Mouse (Mus musculus): Measurements from ENCODE around the gene Slc43a2.

The Slc43a2 gene

DNA sequence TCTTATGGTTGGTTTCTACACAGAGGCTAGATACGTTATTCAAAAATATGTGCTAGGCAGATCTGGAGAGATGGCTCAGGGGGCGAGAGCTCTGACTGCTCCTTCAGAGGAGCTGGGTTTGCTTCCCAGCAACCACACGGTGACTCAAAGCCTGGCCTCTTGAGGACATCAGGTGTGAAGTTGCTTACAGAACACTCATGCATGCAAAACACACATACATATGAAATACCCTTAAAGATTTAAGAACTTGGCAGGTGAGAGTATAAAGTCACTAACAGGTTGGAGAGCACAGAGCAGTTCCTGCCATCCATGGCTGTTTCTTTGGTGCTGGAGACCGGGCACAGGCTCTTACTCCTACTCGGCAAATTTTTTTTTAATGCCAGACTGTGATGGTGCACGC is 4.6 kb upstream of the Slc43a2 start:
- CTCF ChIA-PET: interaction anchor here (0.7 kb wide), 1 partner anchor 48 kb away, joined by 3 read pairs; no protein-coding TSS in a partner anchor

DNA sequence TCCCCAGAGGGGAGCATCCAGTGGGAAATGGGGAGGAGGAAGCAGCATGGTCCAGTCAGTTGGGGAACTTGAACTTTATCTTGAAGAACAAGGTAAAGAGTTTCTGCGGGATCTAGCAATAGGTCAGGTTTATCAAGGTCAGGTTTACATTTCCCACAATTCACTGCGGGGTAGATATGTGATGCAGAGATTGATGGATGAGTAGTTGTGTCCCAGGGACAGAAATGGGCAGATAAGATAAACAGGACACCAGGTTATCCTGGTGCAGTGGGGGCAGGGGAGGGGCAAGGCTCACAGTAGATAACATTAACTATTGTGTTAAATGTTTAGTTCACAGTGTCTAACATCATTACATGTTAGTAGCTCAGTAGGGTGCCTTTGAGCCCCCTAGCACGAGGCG is 1.7 kb upstream of the Slc43a2 start:
- CTCF ChIA-PET: interaction anchor here (0.8 to 1.5 kb wide), 3 partner anchors 43 to 54 kb away, joined by 3 to 8 read pairs (median 3); no protein-coding TSS in a partner anchor

DNA sequence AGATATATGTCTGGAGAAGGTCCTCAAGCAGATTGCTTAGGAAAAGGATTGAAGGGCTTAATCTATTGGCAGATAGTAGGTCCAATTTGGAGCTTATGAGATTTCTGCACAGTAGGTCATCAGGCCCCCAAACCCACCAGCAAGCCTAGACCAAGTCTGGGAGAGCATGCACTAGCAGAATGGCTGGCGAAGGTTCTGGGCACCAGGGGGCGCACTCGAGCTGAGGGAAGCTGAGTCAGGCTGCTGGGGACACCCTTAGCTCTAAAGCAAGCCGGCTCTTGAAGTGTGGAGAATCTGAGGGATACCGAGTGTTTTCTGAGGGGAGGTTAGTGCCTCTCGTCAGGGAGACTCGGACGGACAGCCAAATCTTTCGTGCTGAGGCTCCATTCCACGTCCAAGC is 1.2 kb upstream of the Slc43a2 start:
- CTCF ChIA-PET: interaction anchor here (0.8 to 1.5 kb wide), 3 partner anchors 42 to 53 kb away, joined by 3 to 8 read pairs (median 3); no protein-coding TSS in a partner anchor

DNA sequence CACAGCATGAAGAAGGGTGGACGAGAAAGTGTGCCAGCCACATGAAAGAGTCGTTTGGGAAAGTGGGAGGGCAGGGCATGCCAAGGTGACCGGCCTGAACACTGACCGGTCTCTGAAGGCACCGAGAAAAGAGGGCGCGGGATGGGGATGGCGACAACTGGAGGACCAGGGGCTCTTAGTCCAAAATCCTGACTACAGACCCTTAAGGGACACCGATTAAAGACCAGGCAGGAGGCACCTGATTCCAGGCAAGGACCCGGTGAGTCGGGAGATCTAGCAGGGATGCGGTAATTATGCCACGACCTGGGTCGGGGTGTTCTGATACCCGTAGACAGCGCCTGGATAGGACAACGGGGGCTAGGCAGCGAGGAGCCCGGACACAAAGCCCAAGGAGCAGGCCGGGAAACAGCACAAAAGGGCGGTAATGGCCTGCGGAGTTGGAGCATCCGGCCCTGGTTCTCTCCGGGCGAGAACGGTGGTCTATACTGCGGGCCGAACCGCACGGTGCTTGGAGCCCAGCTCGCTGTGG is 585 bp upstream of the Slc43a2 start:
- CTCF ChIA-PET: interaction anchor here (1.0 to 1.5 kb wide), 2 partner anchors 44 to 52 kb away, joined by 3 to 8 read pairs; no protein-coding TSS in a partner anchor

DNA sequence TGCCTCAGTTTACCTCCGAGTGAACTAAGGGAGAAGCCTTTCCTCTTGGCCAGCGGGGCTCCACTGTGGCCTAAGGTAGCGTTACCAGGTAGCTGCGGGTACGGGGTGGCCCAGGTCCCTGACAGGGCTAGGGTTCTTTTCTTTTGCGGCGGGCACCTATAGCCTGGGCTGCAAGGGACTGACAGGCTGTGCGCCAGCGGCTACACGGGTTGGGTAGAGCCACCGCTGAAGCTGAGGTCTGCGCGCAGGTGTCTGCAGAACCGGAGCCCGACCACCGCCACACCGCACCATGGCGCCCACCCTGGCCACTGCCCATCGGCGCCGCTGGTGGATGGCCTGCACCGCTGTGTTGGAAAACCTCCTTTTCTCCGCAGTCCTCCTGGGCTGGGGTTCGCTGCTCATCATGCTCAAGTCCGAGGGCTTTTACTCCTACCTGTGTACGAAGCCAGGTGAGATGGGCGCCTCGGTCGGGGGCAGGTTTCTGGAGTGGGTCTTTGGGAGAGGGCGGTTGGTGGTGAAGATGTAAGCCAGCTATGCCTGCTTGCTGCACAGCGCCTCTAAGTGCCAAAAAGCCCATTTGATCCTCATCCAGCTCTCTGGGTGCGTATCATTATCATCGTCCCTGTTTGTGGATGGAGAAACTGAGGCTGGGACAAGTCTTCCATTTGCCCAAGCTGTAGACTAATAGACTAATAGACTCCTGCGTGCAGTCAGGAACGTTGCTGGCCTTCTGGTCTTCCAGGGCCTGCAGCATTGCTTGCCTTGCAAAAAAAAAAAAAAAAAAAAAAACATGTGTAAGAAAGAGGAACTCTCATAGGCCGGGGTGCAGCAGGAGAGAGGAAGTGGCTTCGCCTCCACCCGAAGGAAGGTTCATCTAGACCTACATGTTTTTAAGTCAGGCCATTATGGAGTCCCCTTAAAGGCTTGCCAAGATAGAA is 1.1 kb downstream of the Slc43a2 start:
- CTCF ChIA-PET: no interaction called here

DNA sequence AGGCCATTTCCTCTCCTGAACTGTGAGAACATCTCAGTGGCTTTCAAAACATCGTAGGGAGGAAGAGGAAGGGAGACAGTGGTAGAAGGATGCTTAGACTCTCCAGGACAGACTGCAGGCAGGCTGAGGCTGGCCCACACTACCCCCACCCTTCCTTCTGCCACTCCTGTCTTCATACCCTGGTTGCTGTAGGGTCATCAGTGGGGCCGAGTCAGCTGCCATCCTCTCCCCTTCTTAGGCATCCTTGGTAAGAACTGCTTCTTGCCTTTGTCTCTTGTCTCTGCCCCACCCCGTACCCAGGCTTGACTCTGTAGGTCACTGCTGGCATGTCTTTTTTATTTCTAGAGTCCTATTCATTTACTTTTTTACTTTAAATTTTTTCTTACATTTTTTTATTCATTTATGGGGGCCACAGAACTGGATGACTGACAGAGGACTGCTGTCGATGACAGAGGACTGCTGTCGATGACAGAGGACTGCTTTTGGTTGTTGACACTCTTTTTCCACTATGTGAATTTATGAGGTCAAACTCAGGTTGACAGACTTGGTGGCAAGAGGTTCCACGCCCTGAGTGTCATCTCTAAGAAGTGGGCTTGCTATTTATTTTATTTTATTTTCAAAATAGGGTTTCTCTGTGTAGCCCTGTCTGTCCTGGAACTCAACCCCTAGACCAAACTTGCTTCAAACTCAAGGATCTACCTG is 2.0 kb downstream of the Slc43a2 start:
- CTCF ChIA-PET: no interaction called here

DNA sequence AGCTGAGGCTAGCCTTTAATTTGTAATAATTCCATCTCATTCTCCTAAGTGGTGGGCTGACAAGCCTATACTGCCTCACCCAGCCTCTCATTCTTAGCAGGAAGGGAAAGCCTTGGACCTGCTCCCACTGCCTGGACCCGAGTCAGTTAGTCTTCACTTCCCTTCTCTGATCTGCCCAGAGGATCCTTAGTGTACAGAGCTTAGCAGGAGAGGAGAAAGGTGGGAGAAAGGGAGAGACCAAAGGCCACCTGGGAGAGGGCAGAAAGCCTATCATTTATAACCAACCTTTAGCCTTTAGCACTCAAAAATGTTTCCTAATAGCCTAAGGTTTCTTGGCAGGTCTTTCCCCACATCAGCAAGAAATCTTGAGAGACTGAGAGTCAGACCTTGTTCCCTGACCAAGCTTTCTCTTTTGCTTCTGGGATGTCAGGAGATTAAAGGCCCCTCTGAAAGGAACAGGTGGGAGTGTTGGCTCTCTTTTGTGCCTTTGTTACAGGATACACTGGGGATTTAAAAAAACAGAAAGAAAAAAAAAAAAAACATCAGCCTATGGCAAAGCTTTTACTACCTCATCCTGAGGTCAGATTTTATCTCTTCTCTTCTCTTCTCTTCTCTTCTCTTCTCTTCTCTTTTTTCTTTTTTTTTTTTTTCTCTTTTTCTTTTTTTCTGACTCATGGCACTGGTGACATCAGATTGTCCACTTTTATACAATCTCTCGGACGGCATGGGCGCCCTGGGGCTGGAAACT is 3.0 kb downstream of the Slc43a2 start:
- CTCF ChIA-PET: interaction anchor here (0.7 to 1.3 kb wide), 2 partner anchors 25 to 74 kb away, joined by 4 read pairs; no protein-coding TSS in a partner anchor

DNA sequence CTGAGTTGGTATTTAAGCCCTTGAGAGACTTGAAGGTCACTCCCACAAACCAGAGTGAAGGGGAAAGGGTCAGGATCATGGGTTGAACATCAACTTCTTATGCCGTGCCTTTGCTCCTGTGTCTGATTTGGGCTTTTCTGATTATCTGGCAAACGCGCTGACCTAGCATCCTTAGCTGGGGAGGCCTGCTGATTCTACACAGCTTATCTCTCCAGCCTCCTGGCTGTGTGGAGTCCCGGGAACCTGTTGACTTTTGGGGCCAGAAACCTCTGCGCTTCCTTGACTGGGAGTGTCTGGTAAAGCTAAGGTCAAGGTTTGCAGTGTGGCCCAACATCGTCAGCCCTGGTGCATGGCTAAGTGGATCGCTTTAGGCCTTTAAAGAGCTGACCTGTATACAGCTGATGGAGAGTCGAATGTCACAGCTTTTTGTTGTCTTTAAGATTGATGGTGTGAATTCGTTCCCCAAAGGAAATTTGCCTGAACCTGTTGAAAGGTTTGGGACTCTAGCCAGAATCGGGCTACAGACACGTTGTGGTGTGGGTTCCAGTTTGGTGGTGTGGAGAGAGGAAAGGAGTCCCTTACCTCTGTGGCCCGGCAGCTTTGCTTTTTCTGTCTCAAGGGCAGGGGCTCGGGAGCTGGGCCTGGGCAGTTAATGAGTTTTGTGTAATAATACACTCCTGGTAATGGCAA is 3.8 kb downstream of the Slc43a2 start:
- CTCF ChIA-PET: interaction anchor here (0.6 to 1.3 kb wide), 2 partner anchors 24 to 210 kb away, joined by 4 read pairs; no protein-coding TSS in a partner anchor

DNA sequence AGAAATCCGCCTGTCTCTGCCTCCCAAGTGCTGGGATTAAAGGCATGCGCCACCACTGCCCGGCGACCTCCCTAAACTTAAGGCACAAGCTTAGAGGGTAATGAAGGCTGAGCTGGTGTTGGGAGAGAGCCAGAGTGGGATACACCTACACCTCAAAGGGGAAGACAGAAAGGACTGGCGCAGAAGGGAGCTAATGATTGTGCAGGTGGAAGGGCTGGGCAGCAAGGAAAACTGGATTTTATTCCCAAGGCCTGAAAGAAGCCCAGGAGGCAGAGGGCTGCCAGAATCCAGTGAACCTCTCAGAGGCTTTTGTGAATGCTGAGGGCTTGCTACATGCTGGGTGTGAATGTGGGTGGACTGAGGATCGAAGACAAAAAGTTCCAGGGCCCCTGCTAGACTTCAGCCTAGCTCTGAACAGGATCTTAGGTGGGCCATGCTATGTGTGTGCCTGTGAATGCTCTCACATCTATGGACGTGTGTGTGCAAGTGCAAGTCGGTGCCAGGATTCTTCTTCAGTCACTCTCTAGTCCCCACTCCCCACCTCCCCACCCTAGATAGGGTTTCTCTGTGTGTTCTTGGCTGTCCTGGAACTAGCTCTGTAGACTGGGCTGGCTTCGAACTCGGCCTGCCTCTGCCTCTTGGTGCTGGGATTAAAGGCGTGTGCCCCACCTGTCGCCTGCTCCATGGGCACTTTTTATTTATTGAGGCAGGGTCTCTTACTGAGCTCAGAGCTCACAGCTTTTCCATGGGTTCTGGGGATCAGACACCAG is 4.9 kb downstream of the Slc43a2 start:
- CTCF ChIA-PET: interaction anchor here (0.6 to 0.7 kb wide), 2 partner anchors 36 to 47 kb away, joined by 6 to 17 read pairs; no protein-coding TSS in a partner anchor

DNA sequence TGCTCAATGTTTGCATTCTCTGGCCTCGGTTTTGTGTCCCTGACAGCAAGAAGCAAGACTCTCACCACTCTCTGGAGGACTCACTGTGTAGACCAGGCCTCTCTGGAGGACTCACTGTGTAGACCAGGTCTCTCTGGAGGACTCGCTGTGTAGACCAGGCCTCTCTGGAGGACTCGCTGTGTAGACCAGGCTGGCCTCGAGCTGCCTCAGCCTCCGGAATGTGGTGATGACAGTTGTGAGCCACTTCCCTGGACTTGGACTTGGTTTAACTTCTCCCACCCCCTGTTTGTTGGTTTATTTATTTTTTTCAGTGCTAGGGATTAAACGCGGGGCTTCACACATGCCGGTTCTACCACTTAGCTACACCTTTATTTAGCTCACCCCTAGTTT is 5.5 kb downstream of the Slc43a2 start:
- CTCF ChIA-PET: no interaction called here

DNA sequence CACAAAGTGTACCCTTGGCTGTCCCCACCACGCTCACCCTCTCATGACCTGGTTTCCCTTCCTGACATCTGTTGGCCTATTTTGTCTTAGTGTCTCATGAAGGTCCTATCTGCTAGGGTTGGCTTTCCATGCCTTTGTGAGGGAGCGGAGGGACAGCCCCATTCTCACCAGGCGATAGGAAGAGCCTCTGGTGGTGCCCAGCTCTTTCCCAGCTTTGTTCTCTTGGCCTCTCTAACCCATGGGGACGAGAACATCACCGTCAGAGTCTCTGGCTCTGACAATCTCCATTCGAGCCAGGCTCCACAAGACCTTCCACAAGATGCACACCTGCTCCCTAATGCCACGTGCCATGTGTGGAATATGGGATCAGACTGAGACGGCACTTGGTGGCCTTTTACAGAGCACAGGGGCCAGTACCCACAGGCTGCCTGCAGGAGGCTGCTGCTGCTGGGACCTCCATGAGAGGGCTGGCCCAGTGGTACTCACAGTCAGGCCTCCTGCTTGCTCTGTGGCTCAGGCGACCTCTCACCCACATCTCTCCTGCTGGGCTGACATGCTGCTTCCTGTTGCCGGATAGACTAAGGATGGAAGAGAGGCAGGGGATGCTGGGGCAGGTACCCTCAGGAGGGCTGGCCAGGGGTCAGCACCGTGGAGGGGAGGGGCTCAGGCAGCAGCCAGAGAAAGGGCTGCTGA is 6.1 kb downstream of the Slc43a2 start:
- CTCF ChIA-PET: no interaction called here

DNA sequence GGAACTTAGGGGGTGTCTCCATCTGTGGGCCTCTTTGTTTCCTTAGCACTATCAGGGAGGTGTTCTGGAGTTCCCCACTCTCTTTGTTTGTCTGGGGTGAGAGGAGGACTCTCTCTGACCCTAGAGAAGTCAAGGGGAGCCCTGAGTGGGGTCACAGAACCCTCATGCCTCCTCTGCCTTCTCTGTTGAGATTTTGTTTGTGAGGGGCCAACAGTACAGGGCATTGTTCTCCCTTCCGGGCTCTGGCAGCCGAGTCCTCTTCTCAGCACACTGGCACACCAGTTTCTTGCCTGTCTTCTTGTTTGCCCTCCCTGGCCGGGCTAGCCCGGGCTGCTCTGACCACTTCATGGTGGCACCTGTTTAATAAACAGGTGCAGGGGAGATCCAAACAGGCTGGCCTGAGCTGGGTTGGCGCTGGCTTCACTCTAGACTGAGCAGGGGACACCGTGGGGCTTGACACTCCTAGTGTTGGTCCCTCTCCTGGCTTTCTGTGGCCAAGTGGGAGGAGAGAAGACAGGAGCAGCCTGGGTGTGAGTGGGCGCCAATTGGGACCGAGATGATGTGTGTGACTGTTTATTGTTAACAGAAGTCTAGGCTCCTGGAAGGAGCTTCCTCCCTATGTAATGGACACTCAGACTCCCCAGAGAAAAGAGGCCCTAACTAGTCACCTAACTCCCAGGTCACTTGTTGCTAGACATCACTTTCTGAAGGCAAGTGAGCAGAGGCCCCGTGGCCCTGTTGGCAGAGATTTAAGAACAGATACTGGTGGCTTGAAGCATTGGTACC is 6.9 kb downstream of the Slc43a2 start:
- CTCF ChIA-PET: no interaction called here

DNA sequence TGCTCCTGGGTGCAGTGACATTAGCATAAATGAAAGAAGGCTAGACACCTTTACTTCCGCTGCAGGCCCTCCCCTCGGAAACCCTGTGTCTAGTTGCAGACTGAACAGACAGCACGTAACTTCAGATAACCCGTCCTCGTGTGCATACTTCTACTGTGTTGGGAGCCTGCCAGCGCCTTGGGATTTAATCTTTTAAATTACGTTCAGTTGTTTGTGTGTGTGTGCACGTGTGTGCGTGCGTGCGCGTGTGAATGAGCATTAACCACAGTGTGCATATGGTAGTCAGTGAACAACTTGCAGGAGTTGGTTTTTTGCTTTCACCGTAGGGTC is 7.4 kb downstream of the Slc43a2 start:
- CTCF ChIA-PET: interaction anchor here (0.5 to 0.6 kb wide), 2 partner anchors 19 to 342 kb away, joined by 3 to 5 read pairs; no protein-coding TSS in a partner anchor

DNA sequence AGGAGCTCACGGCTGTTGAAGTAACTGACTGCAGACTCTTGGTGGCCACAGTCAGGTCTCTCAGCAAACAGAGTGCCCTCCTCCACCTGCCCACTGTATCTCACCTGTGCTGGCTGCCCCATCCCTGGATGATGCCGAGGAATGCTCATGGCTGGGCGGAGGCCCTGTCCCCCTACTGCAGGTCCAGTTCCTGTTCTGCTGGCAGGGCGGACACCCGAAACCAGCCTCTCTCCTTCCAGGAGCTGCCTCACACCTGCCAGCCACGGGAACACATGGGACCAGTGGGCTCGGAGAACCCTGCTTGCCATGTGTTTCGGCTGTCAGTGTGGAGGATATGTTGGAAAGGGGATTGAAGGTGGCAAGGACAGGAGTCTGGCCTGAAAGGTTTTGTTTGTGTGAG is 8.7 kb downstream of the Slc43a2 start:
- CTCF ChIA-PET: no interaction called here

DNA sequence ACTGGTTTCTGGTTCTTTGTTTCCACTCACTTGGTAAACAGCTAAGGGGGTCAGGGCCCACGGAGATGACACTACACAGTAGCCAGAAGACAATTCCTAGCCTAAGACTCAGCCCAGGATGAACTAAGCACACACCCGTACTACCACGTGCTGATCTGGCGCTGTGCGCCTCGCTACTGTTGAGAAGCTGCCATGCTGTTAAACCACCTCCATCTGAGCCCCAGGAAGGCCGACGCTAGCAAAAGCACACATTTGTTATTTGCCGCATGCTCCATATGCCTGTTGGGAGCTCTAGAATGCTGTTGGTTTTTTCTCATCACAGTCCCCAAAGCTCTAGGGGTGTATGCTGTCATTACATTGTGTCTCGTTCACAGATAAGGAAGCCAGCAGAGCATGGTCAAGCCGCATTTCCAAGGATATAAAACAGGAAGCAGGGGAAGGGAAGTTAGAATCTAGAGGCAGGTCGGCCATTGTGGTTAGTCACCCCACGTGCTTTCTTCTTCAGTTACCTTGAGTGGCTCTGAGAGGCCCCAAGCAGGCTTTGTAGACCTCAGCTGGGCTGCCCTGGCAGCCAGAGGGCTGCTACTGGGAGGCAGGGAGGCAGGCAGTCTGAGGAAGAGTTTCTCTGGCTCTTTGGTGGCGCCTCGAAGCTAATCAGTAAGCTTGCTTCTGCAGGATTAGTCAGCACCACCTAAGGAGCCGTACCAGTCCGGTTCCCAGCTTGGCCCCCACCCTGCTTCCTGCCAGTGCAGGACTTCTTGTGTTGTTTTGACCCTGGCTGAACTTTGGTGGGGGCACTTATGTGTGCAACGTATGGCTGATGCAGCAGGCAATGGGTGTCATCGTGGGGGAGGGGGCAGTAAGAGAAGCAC is 9.5 kb downstream of the Slc43a2 start:
- CTCF ChIA-PET: no interaction called here

DNA sequence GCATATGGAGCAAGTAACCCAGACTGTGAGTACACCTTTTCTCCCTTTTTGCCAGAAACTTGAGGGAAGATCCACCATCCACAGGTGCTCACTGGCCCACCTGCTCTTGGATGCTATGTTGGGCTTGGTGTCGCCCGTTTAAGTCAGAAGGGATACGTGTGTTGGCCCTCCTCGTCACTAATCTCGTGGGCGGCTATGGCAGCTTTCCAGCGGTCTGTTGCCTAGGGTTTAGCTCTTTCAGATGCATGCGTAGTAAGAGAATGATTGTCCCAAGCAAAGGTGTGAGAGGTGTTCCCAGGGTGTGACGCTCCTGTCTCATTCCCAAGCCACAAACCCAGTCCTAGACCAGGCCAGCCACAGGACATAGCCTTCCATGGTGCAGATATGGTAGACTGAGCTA is 13.2 kb downstream of the Slc43a2 start:
- CTCF ChIA-PET: no interaction called here

DNA sequence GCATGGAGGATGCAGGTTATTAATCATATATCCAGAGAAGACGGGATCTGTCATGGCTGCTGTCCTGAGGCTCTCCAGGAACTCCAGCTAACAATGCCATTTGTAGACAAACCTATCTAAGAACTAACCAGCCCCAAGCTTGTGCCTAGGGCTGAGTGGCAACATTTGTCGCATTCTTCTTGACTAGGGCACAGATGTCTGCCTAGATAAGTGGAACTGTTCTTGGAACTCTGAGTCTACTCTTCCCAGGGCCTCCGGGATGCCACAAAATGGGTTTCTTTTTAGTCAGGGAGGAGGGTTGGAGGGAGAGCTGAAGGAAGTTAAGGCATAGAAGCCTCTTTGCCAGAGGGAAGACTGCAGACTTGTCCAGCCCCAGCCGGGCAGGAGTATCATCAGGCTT is 14.6 kb downstream of the Slc43a2 start:
- CTCF ChIA-PET: interaction anchor here (0.7 kb wide), 1 partner anchor 31 kb away, joined by 5 read pairs; no protein-coding TSS in a partner anchor

DNA sequence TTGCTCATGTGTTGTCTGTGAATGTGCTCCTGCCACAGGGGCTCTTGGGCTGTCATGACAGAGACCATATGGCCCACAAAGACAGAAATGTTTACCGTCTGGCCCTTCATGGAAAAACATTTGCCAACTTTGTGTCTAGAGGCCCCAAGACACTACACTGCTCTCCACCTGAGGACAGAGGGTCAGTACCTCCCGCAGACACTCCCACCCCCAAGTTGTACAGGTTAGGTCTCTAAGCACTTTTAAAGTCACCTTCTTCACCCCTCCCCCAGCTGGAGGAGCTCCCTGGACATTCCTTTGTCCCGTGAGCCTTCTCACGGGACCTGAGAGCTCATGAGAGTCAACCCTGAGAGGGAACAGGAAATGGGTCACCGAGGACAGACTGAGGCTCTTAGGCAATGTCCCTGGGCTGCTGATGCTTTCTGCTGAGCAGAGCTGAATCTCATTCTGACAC is 18.2 kb downstream of the Slc43a2 start:
- CTCF ChIA-PET: interaction anchor here (0.6 kb wide), 1 partner anchor 391 kb away, joined by 4 read pairs; no protein-coding TSS in a partner anchor
